ENCODE assay signal across 8 mouse cellular contexts in the genomic region with DNA sequence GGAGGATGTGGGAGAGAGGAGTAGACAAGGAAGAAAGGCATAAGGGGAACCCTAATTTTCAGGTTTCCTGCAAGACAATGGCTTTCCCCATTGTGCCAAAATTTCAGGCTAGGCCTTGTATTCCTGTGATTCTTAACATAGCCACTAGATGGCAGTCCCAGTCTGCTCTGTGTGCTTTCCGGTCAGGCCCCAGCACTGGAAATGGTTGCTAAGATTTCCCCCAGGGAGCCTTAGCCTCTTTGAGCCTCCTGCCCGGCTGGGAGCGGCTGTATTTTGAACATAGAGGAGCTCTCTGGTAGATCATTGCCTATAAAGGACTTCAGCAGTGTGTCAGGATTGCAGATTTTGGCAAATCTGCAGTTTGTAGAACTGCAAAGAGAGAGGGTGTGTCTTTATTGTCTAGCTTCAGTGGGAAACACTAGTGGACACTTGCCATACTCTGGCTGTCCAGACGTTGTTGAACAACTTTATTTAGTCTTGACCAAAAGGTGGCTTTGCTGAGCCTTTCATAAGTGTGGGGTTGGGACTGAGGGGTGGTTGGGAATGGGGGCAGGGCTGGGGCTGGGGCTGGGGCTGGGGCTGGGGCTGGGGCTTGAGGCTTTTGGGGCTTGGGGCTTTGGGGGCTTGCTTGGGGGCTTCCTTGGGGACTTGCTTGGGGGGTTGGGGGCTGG. TPM values are rescaled to one million over a fixed set of nuclear protein-coding genes. Genes with fewer than 3 reads are reported as not detected.
DNase-seq lines count a peak whose midpoint lies in the region; ATAC-seq and TF ChIP-seq lines count a peak whose summit lies in the region.

No protein-coding gene starts in this region.

- H3K27ac ChIP-seq in intestine, postnatal 0 days (ENCODE audit: low read depth, low read length) = no peak overlapping the region
- H3K27ac ChIP-seq in limb, embryonic 11.5 days (replicated peaks; ENCODE audit: low read depth, low read length) = no peak overlapping the region
- peak overlapping the region; percentile 22; the same call in 1 of the 2 replicates for H3K27ac ChIP-seq in midbrain, embryonic 15.5 days
- H3K27ac ChIP-seq in testis, adult 2 months (ENCODE audit: control insufficient read depth, insufficient read depth, low read depth, low read length) = no peak overlapping the region

- peak; percentile 97 for TF ChIP-seq CTCF in intestine, postnatal 0 days (IDR thresholded peaks at IDR 0.05; ENCODE audit: low read depth)
- TF ChIP-seq CTCF in testis, adult 2 months (IDR thresholded peaks at IDR 0.05; ENCODE audit: control insufficient read depth, insufficient read depth, insufficient replicate concordance, low read depth, low read length) = peak; percentile 72; the same call in 1 of the 2 replicates

- no peaks in the 10 kb centered on the region for H3K36me3 ChIP-seq in intestine, postnatal 0 days (ENCODE audit: control insufficient read depth, insufficient read depth)
- H3K36me3 ChIP-seq in limb, embryonic 11.5 days (ENCODE audit: control insufficient read depth, insufficient read depth, low read length) = no peaks in the 10 kb centered on the region
- H3K36me3 ChIP-seq in midbrain, embryonic 15.5 days (replicated peaks) = no peaks in the 10 kb centered on the region
- no peaks in the 10 kb centered on the region for H3K36me3 ChIP-seq in testis, adult 2 months (ENCODE audit: control insufficient read depth, insufficient read depth, low read length)

- peak; percentile 85 for ATAC-seq in granulocyte monocyte progenitor cell, adult 5-6 weeks (replicated peaks; ENCODE audit: poor library complexity, severe bottlenecking)
- ATAC-seq in intestine, postnatal 0 days = 0 out of 2 replicates have a peak, but pooled peaks have one; percentile 13
- ATAC-seq in limb, embryonic 11.5 days (ENCODE audit: insufficient number of reproducible peaks, low FRiP score, low TSS enrichment, low read depth) = no peak
- peak; percentile 62; the same call in 1 of the 2 replicates for ATAC-seq in midbrain, embryonic 15.5 days (replicated peaks)

- no peaks in the 10 kb centered on the region for H3K4me1 ChIP-seq in intestine, postnatal 0 days (replicated peaks; ENCODE audit: control insufficient read depth, insufficient read depth, low read length)
- H3K4me1 ChIP-seq in limb, embryonic 11.5 days (ENCODE audit: control insufficient read depth, insufficient read depth, low read length) = peaks cover 3% of the 10 kb centered on the region; the same call in 1 of the 2 replicates
- peaks cover 5% of the 10 kb centered on the region for H3K4me1 ChIP-seq in midbrain, embryonic 15.5 days
- peaks cover 12% of the 10 kb centered on the region for H3K4me1 ChIP-seq in testis, adult 2 months (ENCODE audit: control insufficient read depth, insufficient read depth, low read length)

- no peak overlapping the region for H3K4me2 ChIP-seq in intestine, postnatal 0 days (replicated peaks; ENCODE audit: low read depth)
- no peak overlapping the region for H3K4me2 ChIP-seq in limb, embryonic 11.5 days (ENCODE audit: low read depth, severe bottlenecking)
- H3K4me2 ChIP-seq in midbrain, embryonic 15.5 days = 0 out of 2 replicates have a peak overlapping the region, but pooled peaks have one; percentile 8

- DNase-seq in 3T3-L1 (ENCODE audit: low read depth, low spot score) = peak; percentile 92
- peak; percentile 79 for DNase-seq in ZHBTc4 (ENCODE audit: low read depth, low spot score)
- peak; percentile 92 for DNase-seq in embryo, embryonic 10.5 days (ENCODE audit: low spot score)
- DNase-seq in limb, embryonic 11.5 days (ENCODE audit: low spot score) = peak; percentile 77

- no peaks in the 10 kb centered on the region for H3K9me3 ChIP-seq in intestine, postnatal 0 days (ENCODE audit: control insufficient read depth)
- no peaks in the 10 kb centered on the region for H3K9me3 ChIP-seq in limb, embryonic 11.5 days (ENCODE audit: control insufficient read depth, low read length)
- H3K9me3 ChIP-seq in midbrain, embryonic 15.5 days = no peaks in the 10 kb centered on the region

- H3K27me3 ChIP-seq in intestine, postnatal 0 days (replicated peaks; ENCODE audit: control insufficient read depth, insufficient read depth, low read length) = no peaks in the 10 kb centered on the region
- H3K27me3 ChIP-seq in limb, embryonic 11.5 days (ENCODE audit: control insufficient read depth, insufficient read depth, low read length) = no peaks in the 10 kb centered on the region
- no peaks in the 10 kb centered on the region for H3K27me3 ChIP-seq in midbrain, embryonic 15.5 days (replicated peaks)
- H3K27me3 ChIP-seq in testis, adult 2 months (ENCODE audit: control insufficient read depth, insufficient read depth, low read length) = no peaks in the 10 kb centered on the region

- 2% methylated on average over 4 of the region's 4 CpGs for WGBS in intestine, postnatal 0 days
- WGBS in limb, embryonic 11.5 days = 10% methylated on average over 4 of the region's 4 CpGs
- under 1% methylated on average over 4 of the region's 4 CpGs for WGBS in midbrain, embryonic 15.5 days

- no peak overlapping the region for H3K4me3 ChIP-seq in intestine, postnatal 0 days (ENCODE audit: low read depth, low read length)
- H3K4me3 ChIP-seq in limb, embryonic 11.5 days (ENCODE audit: low read depth, low read length) = no peak overlapping the region
- H3K4me3 ChIP-seq in midbrain, embryonic 15.5 days = no peak overlapping the region
- peak overlapping the region; percentile 61; the same call in 1 of the 2 replicates for H3K4me3 ChIP-seq in testis, adult 2 months (ENCODE audit: control insufficient read depth, low read depth, low read length)

- TF ChIP-seq POLR2A in testis, adult 2 months (IDR thresholded peaks at IDR 0.05; ENCODE audit: control insufficient read depth, low read depth, low read length) = no peak

- no peak overlapping the region for H3K9ac ChIP-seq in intestine, postnatal 0 days (ENCODE audit: low read depth, low read length)
- no peak overlapping the region for H3K9ac ChIP-seq in limb, embryonic 11.5 days (ENCODE audit: low read length)
- no peak overlapping the region for H3K9ac ChIP-seq in midbrain, embryonic 15.5 days

RNA-seq across cellular contexts. Expression of gene Ttc12, which starts 8.1 kb away (rescaled TPM):
- total RNA-seq in granulocyte monocyte progenitor cell, adult 5-6 weeks (2014; fragmentation: Nextera tagmentation) = 1.3 and 2.2 TPM in 2 replicates
- total RNA-seq in granulocyte monocyte progenitor cell, adult 5-6 weeks (2017) = 0.77 and 3.0 TPM in 2 replicates
- 0.47 and 0.93 TPM in 2 replicates for polyA plus RNA-seq in intestine, postnatal 0 days (2015; fragmentation: Nextera tagmentation; extraction: Ambion mirVana)
- polyA plus RNA-seq in limb, embryonic 11.5 days (2014; fragmentation: Nextera tagmentation; extraction: Ambion mirVana) = 1.8 and 2.3 TPM in 2 replicates
- 1.9 and 2.1 TPM in 2 replicates for polyA plus RNA-seq in midbrain, embryonic 15.5 days (2015; fragmentation: Nextera tagmentation; extraction: Ambion mirVana)
- 25.4 and 27.4 TPM in 2 replicates for polyA plus RNA-seq in testis, adult 2 months (2012; rRNA removed)
